Mouse (Mus musculus): ENCODE measurements around the gene Wfikkn2.

Wfikkn2 gene

GRCm38 (mm10) chr11:94190665-94191064 is 55.1 kb downstream of the Wfikkn2 start:
- no peak for DNase-seq (ENCODE audit: low spot score in 2 of 2)

DNA sequence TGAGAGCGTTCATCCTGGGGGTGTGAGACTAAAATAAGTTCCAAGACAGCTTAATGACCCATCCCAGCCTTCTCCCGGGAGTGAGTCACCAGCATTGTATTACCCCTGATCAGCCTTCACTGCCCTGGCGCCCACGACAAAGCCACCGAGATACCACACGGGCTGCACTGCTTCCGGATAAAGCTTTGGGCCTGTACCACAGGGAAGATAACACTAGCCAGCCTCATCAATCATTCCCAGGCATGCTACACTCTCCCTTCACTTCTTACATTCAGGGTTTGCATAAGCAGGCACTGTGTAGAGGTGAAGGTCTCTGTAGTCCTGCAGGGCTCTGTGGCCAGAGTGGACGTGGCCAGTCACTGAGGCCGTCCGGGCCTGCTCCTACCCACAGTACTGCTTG is 56.2 kb downstream of the Wfikkn2 start:
- DNase-seq (ENCODE audit: low spot score in 2 of 2): no peak

Measured in spleen, postnatal 10 days (tissue).